Mouse (Mus musculus): ENCODE measurements around the gene Tmem11.
"Not testable (repeated sequence)": the region's sequence is repeated elsewhere in the genome, so short reads cannot be mapped to it uniquely, and the experiment has no call there.

Gene Tmem11

DNA sequence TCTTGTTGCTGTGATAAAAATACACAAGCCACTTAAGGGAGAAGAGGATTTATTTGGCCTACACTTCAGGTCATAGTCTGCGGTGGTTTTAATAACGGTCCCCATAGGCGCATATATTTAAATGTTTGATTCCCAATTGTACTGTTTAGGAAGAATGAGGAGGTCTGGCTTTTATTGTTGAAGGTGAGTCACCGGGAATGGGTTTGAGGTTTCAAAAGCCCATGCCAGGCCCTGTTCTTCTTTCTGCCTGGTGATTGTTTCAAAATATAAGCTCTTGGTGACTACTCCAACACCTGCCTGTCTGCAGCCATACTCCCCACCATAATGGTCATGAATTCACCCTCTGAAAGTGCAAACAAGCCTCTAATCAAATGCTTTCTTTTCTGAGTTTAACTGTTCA, 1.5 kb upstream of the Tmem11 start:
- no peak for DNase-seq

DNA sequence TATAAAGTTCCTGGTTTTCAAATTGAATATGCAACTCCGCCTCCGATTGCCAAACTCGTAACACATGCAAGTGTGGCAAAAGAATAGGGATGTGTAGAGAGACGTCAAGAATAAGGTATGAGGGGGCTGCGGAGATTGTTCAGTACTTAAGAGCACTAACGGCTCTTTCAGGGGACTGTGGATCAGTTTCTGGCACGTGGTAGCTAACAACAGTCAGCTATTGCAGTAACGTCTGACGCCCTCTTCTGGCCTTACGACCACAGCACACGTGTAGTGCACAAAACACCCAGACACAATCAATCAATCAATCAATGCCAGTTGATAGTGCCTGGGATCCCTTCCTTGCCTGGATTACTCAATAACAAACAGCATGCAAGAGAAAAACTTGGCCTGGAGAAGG, 351 bp upstream of the Tmem11 start:
- peak; percentile 70 for DNase-seq

- no peak for DNase-seq
Measured at GRCm38 (mm10) chr11:60878056-60878612, 938 bp downstream of the Tmem11 start.

- DNase-seq, result peak; percentile 19
Measured at GRCm38 (mm10) chr11:60873101-60873500, 6.0 kb downstream of the Tmem11 start.

GRCm38 (mm10) chr11:60871409-60871808, 7.7 kb downstream of the Tmem11 start:
- DNase-seq, result no peak

- not testable (repeated sequence) for DNase-seq
Measured at GRCm38 (mm10) chr11:60869471-60869870, 9.6 kb downstream of the Tmem11 start.

DNA sequence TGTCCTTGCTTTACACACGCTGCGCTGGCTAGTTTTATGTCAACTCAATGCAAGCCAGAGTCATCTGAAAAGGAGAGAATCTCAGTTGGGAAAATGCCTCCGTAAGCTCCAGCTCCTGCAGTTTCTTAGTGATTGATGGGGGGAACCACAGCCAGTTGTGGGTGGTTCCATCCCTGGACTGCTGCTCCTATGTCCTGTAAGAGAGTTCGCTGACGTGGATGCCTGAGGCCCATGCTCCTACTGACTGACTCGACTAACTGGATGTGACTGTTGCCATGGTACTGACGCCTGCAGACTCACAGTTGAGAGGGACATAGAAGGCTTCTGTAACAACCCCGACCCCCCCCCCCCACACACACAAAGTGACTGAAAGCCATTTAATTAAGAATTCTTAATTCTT, 11.2 kb downstream of the Tmem11 start:
- DNase-seq, result no peak

DNA sequence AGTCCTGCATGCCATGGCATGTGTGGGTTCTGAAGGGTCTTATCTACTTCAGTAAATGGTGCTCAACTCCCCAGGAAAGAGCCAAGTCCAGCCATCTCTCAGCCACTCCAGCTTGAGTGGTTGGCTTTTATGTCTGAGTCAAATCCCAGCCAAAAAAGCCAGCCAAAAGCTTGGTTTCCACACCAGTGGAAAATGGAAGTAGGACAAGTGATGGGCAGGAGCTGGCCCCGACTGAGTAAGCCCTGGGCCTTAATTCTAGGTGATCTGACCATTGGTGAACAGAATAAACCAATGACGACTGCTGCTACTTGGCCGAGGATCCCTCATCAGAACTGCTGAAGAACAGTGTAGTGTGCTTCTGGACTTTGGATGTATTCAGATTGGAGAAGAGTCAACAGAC, 11.6 kb downstream of the Tmem11 start:
- DNase-seq, result no peak

- DNase-seq, result no peak
Measured at GRCm38 (mm10) chr11:60866021-60866420, 13.1 kb downstream of the Tmem11 start.

GRCm38 (mm10) chr11:60864916-60865315, 14.2 kb downstream of the Tmem11 start:
- no peak for DNase-seq

GRCm38 (mm10) chr11:60864166-60864565, 14.9 kb downstream of the Tmem11 start:
- DNase-seq, result no peak

DNA sequence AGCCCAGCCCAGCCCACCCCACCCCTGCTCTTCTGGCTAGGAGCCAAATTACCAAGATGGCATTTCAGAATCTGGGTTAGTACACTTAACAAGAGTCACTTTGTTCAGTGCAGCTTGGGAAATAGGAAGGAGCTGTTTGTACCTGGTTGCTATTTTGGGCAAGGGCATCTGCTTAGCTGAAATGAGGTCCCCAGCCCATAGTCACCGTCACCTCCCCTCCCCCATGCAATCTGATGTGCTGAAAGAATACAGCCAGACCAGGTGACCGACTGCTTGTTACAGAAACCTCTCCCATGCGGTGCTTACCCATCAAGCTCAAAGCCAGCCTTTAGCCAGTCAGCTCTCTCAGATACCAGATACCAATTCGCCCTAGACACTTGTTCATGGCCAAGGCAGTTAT, 15.9 kb downstream of the Tmem11 start:
- no peak for DNase-seq

- no peak for DNase-seq
Measured at GRCm38 (mm10) chr11:60861993-60862392, 17.1 kb downstream of the Tmem11 start.

DNA sequence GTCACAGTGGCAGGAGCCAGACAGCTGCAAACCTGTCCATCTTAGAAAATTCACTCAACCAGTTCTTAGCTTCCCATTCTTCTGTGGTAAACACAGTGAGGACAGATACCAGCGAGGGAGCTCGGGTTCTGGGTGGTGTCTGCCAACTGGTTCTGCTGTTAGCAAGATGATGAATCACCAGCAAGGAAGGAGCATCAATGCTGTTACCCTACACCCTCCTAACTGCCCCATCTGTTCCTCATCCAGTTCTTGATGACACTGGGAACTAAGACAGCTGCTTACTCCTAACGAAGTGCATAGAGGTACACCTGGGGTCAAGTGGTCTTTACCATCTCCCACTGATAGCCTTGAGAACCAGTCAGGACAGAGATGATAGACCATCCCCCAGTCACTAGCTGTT, 22.5 kb downstream of the Tmem11 start:
- DNase-seq, result no peak

DNA sequence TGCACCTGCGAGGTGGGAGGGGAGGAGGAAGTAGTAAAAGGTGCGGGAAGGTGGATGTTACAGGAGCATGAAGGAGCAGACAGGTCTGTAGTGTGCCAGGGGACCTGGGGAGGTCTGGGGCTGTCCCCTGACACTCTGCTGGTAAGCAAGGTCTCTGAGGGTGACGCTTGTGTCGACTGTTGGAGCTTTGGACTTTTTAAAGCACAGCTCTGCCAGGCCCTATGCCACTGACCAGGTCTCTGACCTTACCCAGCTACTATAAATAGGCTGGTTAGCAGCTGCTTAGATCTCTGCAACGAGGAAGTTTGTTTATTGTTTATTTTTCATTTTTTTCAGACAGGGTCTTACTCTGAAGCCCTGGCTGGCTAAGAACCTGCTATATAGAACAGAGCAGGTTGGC, 33.7 kb downstream of the Tmem11 start:
- DNase-seq, result no peak

- no peak for DNase-seq
Measured at GRCm38 (mm10) chr11:60843412-60843811, 35.7 kb downstream of the Tmem11 start.

DNA sequence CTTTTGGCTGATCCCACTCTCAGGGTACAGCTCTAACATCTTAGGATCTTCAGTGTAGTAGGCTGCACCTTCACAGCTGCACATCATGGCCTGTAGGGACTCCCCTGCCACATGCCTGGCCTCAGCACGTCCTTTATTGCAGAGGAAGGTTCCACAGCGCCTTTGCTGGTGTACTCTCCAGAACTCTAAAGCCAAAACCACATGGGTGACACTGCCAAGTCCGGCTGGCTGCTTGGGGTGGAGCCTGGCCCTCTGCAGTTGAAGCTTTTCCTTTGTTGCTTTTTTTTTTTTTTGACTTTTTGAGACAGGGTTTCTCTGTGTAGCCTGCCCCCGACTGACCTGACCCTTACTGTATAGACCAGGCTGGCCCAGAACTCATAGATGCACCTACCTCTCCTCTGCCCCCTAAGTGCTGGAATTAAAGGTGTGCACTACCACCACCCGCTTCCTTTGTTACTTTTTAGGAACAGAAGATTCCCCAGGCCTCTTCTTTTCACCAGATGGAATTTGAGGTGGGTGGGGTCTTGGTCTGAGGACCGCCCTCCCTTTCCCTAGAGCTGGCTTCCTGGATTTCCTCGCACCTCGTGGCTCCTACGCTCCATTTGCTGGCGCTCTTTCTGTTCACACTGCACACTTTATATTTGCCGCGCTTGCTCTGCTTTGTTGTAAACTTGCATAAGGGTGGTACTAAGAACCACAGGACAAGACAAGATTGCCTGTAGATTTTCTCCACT, 37.4 kb downstream of the Tmem11 start:
- DNase-seq, result no peak

- DNase-seq, result no peak
Measured at GRCm38 (mm10) chr11:60837644-60838406, 41.2 kb downstream of the Tmem11 start.

GRCm38 (mm10) chr11:60836897-60837296, 42.2 kb downstream of the Tmem11 start:
- DNase-seq, result no peak

- DNase-seq, result peak; percentile 82
Measured at GRCm38 (mm10) chr11:60830433-60831052, 48.5 kb downstream of the Tmem11 start, which contains the start of gene Dhrs7b. Gene Dhrs7b (plus strand): TSS chr11:60830631.

DNA sequence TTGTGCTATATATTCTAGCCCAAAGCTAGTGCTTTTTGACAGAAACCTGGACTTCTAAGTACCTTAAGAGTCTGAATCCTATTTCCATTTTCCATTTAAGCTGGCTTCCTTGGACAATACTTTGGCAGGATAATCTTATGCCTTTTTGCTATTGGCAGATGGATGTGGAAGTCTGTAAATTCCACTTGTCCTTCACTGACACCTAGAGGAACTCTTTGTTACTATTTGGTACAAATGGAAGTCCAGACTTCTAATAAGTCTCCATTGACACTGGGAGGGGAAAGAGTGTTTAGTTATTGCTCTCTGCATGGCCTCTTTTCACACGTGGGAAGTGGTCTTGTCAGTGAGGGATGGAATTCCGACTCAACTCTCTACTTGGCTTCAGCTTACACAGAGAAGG, 50.2 kb downstream of the Tmem11 start:
- no peak for DNase-seq

GRCm38 (mm10) chr11:60827241-60827945, 51.7 kb downstream of the Tmem11 start:
- DNase-seq, result no peak

- DNase-seq, result no peak
Measured at GRCm38 (mm10) chr11:60826700-60827099, 52.4 kb downstream of the Tmem11 start.
